Comparison of ENCODE assay signal across 8 mouse cellular contexts in the genomic region with DNA sequence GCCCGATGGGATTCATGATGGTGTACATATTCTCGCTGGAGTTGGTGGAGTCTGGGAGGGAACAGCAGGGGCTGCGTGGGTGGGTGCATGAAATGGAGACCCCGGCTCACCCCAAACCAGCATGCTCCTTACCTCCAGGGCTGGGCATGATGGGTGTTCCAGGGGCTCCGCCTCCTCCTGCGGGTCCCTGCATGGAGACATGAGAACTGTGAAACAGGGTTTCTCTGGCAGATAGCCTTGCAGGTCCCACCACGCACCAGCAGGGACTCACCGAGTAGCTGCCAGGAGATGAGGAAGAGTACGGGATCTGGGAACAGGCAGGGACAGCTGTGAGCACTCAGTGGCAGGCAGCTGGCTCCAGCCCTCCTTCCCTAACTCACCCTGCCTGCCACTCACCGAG. TPM values are rescaled to one million over a fixed set of nuclear protein-coding genes. Genes with fewer than 3 reads are reported as not detected.
DNase-seq lines count a peak whose midpoint lies in the region; ATAC-seq and TF ChIP-seq lines count a peak whose summit lies in the region.

No protein-coding gene starts in this region.

- H3K27ac ChIP-seq in gastrocnemius, adult 2 months, result no peak overlapping the region
- H3K27ac ChIP-seq in neural tube, embryonic 11.5 days (ENCODE audit: low read depth, low read length), result no peak overlapping the region
- peak overlapping the region; percentile 36; the same call in 1 of the 2 replicates for H3K27ac ChIP-seq in limb, embryonic 11.5 days (replicated peaks; ENCODE audit: low read depth, low read length)
- H3K27ac ChIP-seq in stomach, embryonic 16.5 days (ENCODE audit: low read length), result no peak overlapping the region

- intact Hi-C loops in gastrocnemius, adult 2 months (cut with DNase I), result no loop called here

- no peak for ATAC-seq in neural tube, embryonic 11.5 days (ENCODE audit: insufficient read depth, low FRiP score, low TSS enrichment)
- ATAC-seq in limb, embryonic 11.5 days (ENCODE audit: insufficient number of reproducible peaks, low FRiP score, low TSS enrichment, low read depth), result no peak
- ATAC-seq in stomach, embryonic 16.5 days (ENCODE audit: insufficient read depth, low FRiP score), result no peak

- peak overlapping the region; percentile 33 for H3K9ac ChIP-seq in neural tube, embryonic 11.5 days (ENCODE audit: low read length)
- H3K9ac ChIP-seq in limb, embryonic 11.5 days (ENCODE audit: low read length), result peak overlapping the region; percentile 72; the same call in 1 of the 2 replicates
- peak overlapping the region; percentile 63 for H3K9ac ChIP-seq in stomach, embryonic 16.5 days (ENCODE audit: low read length)

- 14% methylated on average over 10 of the region's 10 CpGs for WGBS in neural tube, embryonic 11.5 days
- WGBS in limb, embryonic 11.5 days, result 17% methylated on average over 10 of the region's 10 CpGs
- WGBS in stomach, embryonic 16.5 days, result 26% methylated on average over 10 of the region's 10 CpGs

- TF ChIP-seq CTCF in gastrocnemius, adult 2 months (IDR thresholded peaks at IDR 0.05), result no peak

- peaks cover 7% of the 10 kb centered on the region for H3K36me3 ChIP-seq in neural tube, embryonic 11.5 days (ENCODE audit: control insufficient read depth, insufficient read depth, low read length)
- peaks cover 22% of the 10 kb centered on the region for H3K36me3 ChIP-seq in limb, embryonic 11.5 days (ENCODE audit: control insufficient read depth, insufficient read depth, low read length)
- peaks cover 12% of the 10 kb centered on the region for H3K36me3 ChIP-seq in stomach, embryonic 16.5 days (ENCODE audit: control insufficient read depth, insufficient read depth, low read length)

- H3K4me3 ChIP-seq in gastrocnemius, adult 2 months, result peak overlapping the region; percentile 56
- peak overlapping the region; percentile 46; the same call in 1 of the 2 replicates for H3K4me3 ChIP-seq in neural tube, embryonic 11.5 days (ENCODE audit: low read depth, low read length)
- peak overlapping the region; percentile 41 for H3K4me3 ChIP-seq in limb, embryonic 11.5 days (ENCODE audit: low read depth, low read length)
- H3K4me3 ChIP-seq in stomach, embryonic 16.5 days (replicated peaks; ENCODE audit: low read length), result peak overlapping the region; percentile 47

- H3K9me3 ChIP-seq in neural tube, embryonic 11.5 days (ENCODE audit: control insufficient read depth, low read length), result 0 out of 2 replicates have a peak, but pooled peaks cover 2% of the 10 kb centered on the region
- no peaks in the 10 kb centered on the region for H3K9me3 ChIP-seq in limb, embryonic 11.5 days (ENCODE audit: control insufficient read depth, low read length)
- 0 out of 2 replicates have a peak, but pooled peaks cover 4% of the 10 kb centered on the region for H3K9me3 ChIP-seq in stomach, embryonic 16.5 days (replicated peaks; ENCODE audit: control insufficient read depth, low read length)

- peaks cover 48% of the 10 kb centered on the region for H3K4me1 ChIP-seq in neural tube, embryonic 11.5 days (ENCODE audit: control insufficient read depth, insufficient read depth, low read length)
- peaks cover 53% of the 10 kb centered on the region for H3K4me1 ChIP-seq in limb, embryonic 11.5 days (ENCODE audit: control insufficient read depth, insufficient read depth, low read length)
- H3K4me1 ChIP-seq in stomach, embryonic 16.5 days (ENCODE audit: control insufficient read depth, insufficient read depth, low read length), result peaks cover 62% of the 10 kb centered on the region

- H3K4me2 ChIP-seq in neural tube, embryonic 11.5 days (ENCODE audit: low read depth), result peak overlapping the region; percentile 90
- H3K4me2 ChIP-seq in limb, embryonic 11.5 days (ENCODE audit: low read depth, severe bottlenecking), result peak overlapping the region; percentile 92
- H3K4me2 ChIP-seq in stomach, embryonic 16.5 days (ENCODE audit: low read depth, low read length), result peak overlapping the region; percentile 79

- no peak for DNase-seq in gastrocnemius, adult 2 months
- no peak for DNase-seq in gastrocnemius, postnatal 4 days (ENCODE audit: low spot score in 2 of 2)
- DNase-seq in neural tube, embryonic 11.5 days (ENCODE audit: low spot score), result peak; percentile 46
- no peak for DNase-seq in neural tube, embryonic 10.5 days (ENCODE audit: extremely low spot score, low spot score)
- DNase-seq in limb, embryonic 11.5 days (ENCODE audit: low spot score), result peak; percentile 60
- no peak for DNase-seq in adrenal gland, postnatal 36 days
- no peak for DNase-seq in adrenal gland, postnatal 14 days

- 0 out of 2 replicates have a peak, but pooled peaks cover 7% of the 10 kb centered on the region for H3K27me3 ChIP-seq in neural tube, embryonic 11.5 days (ENCODE audit: control insufficient read depth, insufficient read depth, low read length)
- 0 out of 2 replicates have a peak, but pooled peaks cover 2% of the 10 kb centered on the region for H3K27me3 ChIP-seq in limb, embryonic 11.5 days (ENCODE audit: control insufficient read depth, insufficient read depth, low read length)
- no peaks in the 10 kb centered on the region for H3K27me3 ChIP-seq in stomach, embryonic 16.5 days (ENCODE audit: control insufficient read depth, insufficient read depth, low read length)

RNA-seq across cellular contexts. Expression of a gene that starts 4.5 kb away (rescaled TPM):
- total RNA-seq in gastrocnemius, adult 2 months (2021), result 1 to 10 TPM; 3.2 to 4.3 TPM
- total RNA-seq in gastrocnemius, postnatal 4 days (2021), result 10 to 100 TPM; 22.8 to 31.3 TPM
- 87.9 and 90.7 TPM in 2 replicates for polyA plus RNA-seq in neural tube, embryonic 11.5 days (2014; fragmentation: Nextera tagmentation; extraction: Ambion mirVana)
- polyA plus RNA-seq in limb, embryonic 11.5 days (2014; fragmentation: Nextera tagmentation; extraction: Ambion mirVana), result 100 and 114 TPM in 2 replicates
- polyA plus RNA-seq in stomach, embryonic 16.5 days (2015; fragmentation: Nextera tagmentation; extraction: Ambion mirVana), result 104 and 111 TPM in 2 replicates
- 100 to 1,000 TPM in 1 of 2 experiments, 10 to 100 TPM in 1; 98.7 to 260 TPM for total RNA-seq in adrenal gland, postnatal 36 days (2021)
- 77.2 and 84.7 TPM in 2 replicates for total RNA-seq in adrenal gland, postnatal 14 days (2021)

RNA-seq across cellular contexts. Expression of a gene that starts 9.9 kb away (rescaled TPM):
- total RNA-seq in gastrocnemius, adult 2 months (2021), result 10 to 100 TPM in 1 of 2 experiments, 1 to 10 TPM in 1; 9.2 to 14.4 TPM
- 10 to 100 TPM; 49.6 to 60.7 TPM for total RNA-seq in gastrocnemius, postnatal 4 days (2021)
- polyA plus RNA-seq in neural tube, embryonic 11.5 days (2014; fragmentation: Nextera tagmentation; extraction: Ambion mirVana), result 125 and 137 TPM in 2 replicates
- polyA plus RNA-seq in limb, embryonic 11.5 days (2014; fragmentation: Nextera tagmentation; extraction: Ambion mirVana), result 167 and 177 TPM in 2 replicates
- 65.2 and 68.3 TPM in 2 replicates for polyA plus RNA-seq in stomach, embryonic 16.5 days (2015; fragmentation: Nextera tagmentation; extraction: Ambion mirVana)
- total RNA-seq in adrenal gland, postnatal 36 days (2021), result 100 to 1,000 TPM in 1 of 2 experiments, 10 to 100 TPM in 1; 89.7 to 103 TPM
- 84.4 and 102 TPM in 2 replicates for total RNA-seq in adrenal gland, postnatal 14 days (2021)

RNA-seq across cellular contexts. Expression of a gene that starts 17.2 kb away (rescaled TPM):
- total RNA-seq in gastrocnemius, adult 2 months (2021), result under 1 TPM; 0.42 to 0.48 TPM
- total RNA-seq in gastrocnemius, postnatal 4 days (2021), result 1 to 10 TPM; 2.5 to 3.2 TPM
- polyA plus RNA-seq in neural tube, embryonic 11.5 days (2014; fragmentation: Nextera tagmentation; extraction: Ambion mirVana), result 0.85 and 1.2 TPM in 2 replicates
- polyA plus RNA-seq in limb, embryonic 11.5 days (2014; fragmentation: Nextera tagmentation; extraction: Ambion mirVana), result 0.57 TPM in 2 replicates
- 2.9 and 3.0 TPM in 2 replicates for polyA plus RNA-seq in stomach, embryonic 16.5 days (2015; fragmentation: Nextera tagmentation; extraction: Ambion mirVana)
- total RNA-seq in adrenal gland, postnatal 36 days (2021), result 1 to 10 TPM; 2.1 to 2.6 TPM
- 1.6 and 2.0 TPM in 2 replicates for total RNA-seq in adrenal gland, postnatal 14 days (2021)

RNA-seq across cellular contexts. Expression of a gene that starts 33.5 kb away (rescaled TPM):
- total RNA-seq in gastrocnemius, adult 2 months (2021), result under 1 TPM in 1 of 2 experiments, not detected in 1; 0.28 TPM
- under 1 TPM; 0.32 to 0.39 TPM for total RNA-seq in gastrocnemius, postnatal 4 days (2021)
- 0.28 TPM in 1 of 2 replicates, not detected in the other for polyA plus RNA-seq in neural tube, embryonic 11.5 days (2014; fragmentation: Nextera tagmentation; extraction: Ambion mirVana)
- polyA plus RNA-seq in limb, embryonic 11.5 days (2014; fragmentation: Nextera tagmentation; extraction: Ambion mirVana), result 0.15 TPM in 1 of 2 replicates, not detected in the other
- 0.57 and 0.60 TPM in 2 replicates for polyA plus RNA-seq in stomach, embryonic 16.5 days (2015; fragmentation: Nextera tagmentation; extraction: Ambion mirVana)
- total RNA-seq in adrenal gland, postnatal 36 days (2021), result 1 to 10 TPM; 5.0 to 6.0 TPM
- 0.79 and 1.0 TPM in 2 replicates for total RNA-seq in adrenal gland, postnatal 14 days (2021)

RNA-seq across cellular contexts. Expression of a gene that starts 59.5 kb away (rescaled TPM):
- total RNA-seq in gastrocnemius, adult 2 months (2021), result 10 to 100 TPM; 11.9 to 14.6 TPM
- total RNA-seq in gastrocnemius, postnatal 4 days (2021), result 10 to 100 TPM; 16.1 to 18.2 TPM
- 18.8 and 22.2 TPM in 2 replicates for polyA plus RNA-seq in neural tube, embryonic 11.5 days (2014; fragmentation: Nextera tagmentation; extraction: Ambion mirVana)
- polyA plus RNA-seq in limb, embryonic 11.5 days (2014; fragmentation: Nextera tagmentation; extraction: Ambion mirVana), result 19.5 and 20.1 TPM in 2 replicates
- polyA plus RNA-seq in stomach, embryonic 16.5 days (2015; fragmentation: Nextera tagmentation; extraction: Ambion mirVana), result 18.6 and 20.5 TPM in 2 replicates
- 10 to 100 TPM; 22.3 to 25.3 TPM for total RNA-seq in adrenal gland, postnatal 36 days (2021)
- 22.4 and 22.9 TPM in 2 replicates for total RNA-seq in adrenal gland, postnatal 14 days (2021)

Comparison
In these comparisons a context has a peak if more than half of its experiments do, and no peak if none do; other contexts are left out.
1. DNase-seq: peak in neural tube, embryonic 11.5 days (single experiment) and limb, embryonic 11.5 days (single experiment); none in gastrocnemius, adult 2 months (single experiment), gastrocnemius, postnatal 4 days (0 of 2), neural tube, embryonic 10.5 days (single experiment), adrenal gland, postnatal 36 days (0 of 2) and adrenal gland, postnatal 14 days (single experiment).
2. RNA of a gene that starts 4.5 kb away (total RNA-seq): 98.7 to 260 TPM in adrenal gland, postnatal 36 days, 77.2 to 84.7 TPM in adrenal gland, postnatal 14 days and 22.8 to 31.3 TPM in gastrocnemius, postnatal 4 days; 3.2 to 4.3 TPM in gastrocnemius, adult 2 months; every median in the first group is over 4 times any median in the second.
3. Peak in every context shown above with its lines, with median percentiles within 50 percentile points of each other: H3K4me3 ChIP-seq, H3K4me2 ChIP-seq and H3K9ac ChIP-seq.